In genomic region chr5:119613413-119613812, GRCm38 (mm10) we compare ENCODE assay signal across 12 mouse cellular contexts. TPM values are rescaled to one million over a fixed set of nuclear protein-coding genes. Genes with fewer than 3 reads are reported as not detected.
DNase-seq lines count a peak whose midpoint lies in the region; ATAC-seq and TF ChIP-seq lines count a peak whose summit lies in the region.
"Had no signal": no experiment of that assay in that cellular context is flagged by ENCODE, and none has a peak within 500 bp of the region (broad histone marks: within the 10 kb centered on the region; RNA-seq: fewer than 3 reads in every experiment).

No protein-coding gene starts in this region.

- DNase-seq in kidney, postnatal 25 days: no peak
- peak; percentile 63 for DNase-seq in adrenal gland, postnatal 10 days
- no peak for DNase-seq in frontal cortex, postnatal 14 days (ENCODE audit: low spot score in 2 of 2)
- DNase-seq in ovary, postnatal 10 days (ENCODE audit: low spot score): no peak
- no peak for DNase-seq in layer of hippocampus, adult 18-20 months (ENCODE audit: low spot score in 2 of 2)
- DNase-seq: heart, adult 11 months; thymus, postnatal 4 days had no signal

- no peak overlapping the region for H3K4me2 ChIP-seq in kidney, embryonic 15.5 days
- no peak overlapping the region for H3K4me2 ChIP-seq in hindbrain, embryonic 15.5 days

- peak; percentile 60; the same call in 1 of the 2 replicates for ATAC-seq in kidney, embryonic 15.5 days (replicated peaks; ENCODE audit: low FRiP score)
- ATAC-seq in hindbrain, embryonic 15.5 days (ENCODE audit: low FRiP score, low read depth): peak; percentile 51; the same call in 1 of the 2 replicates

- WGBS in kidney, embryonic 15.5 days: 34% methylated on average over 6 of the region's 6 CpGs
- WGBS in hindbrain, embryonic 15.5 days: 10% methylated on average over 6 of the region's 6 CpGs

- no peak for TF ChIP-seq CTCF in E14TG2a.4 (conservative IDR thresholded peaks at IDR 0.05; ENCODE audit: low read length)

- H3K9me3 ChIP-seq in kidney, embryonic 15.5 days (replicated peaks): no peaks in the 10 kb centered on the region
- H3K9me3 ChIP-seq in E14TG2a.4 (ENCODE audit: low read length): no peaks in the 10 kb centered on the region
- H3K9me3 ChIP-seq in hindbrain, embryonic 15.5 days: no peaks in the 10 kb centered on the region

- H3K9ac ChIP-seq in kidney, embryonic 15.5 days: no peak overlapping the region
- H3K9ac ChIP-seq in hindbrain, embryonic 15.5 days: no peak overlapping the region

- no peak overlapping the region for H3K4me3 ChIP-seq in kidney, embryonic 15.5 days (replicated peaks)
- 0 out of 2 replicates have a peak overlapping the region, but pooled peaks have one; percentile 20 for H3K4me3 ChIP-seq in E14TG2a.4 (replicated peaks; ENCODE audit: low read length)
- H3K4me3 ChIP-seq in hindbrain, embryonic 15.5 days: no peak overlapping the region
- H3K4me3 ChIP-seq: myocyte had no signal

- peaks cover 12% of the 10 kb centered on the region; the same call in 1 of the 2 replicates for H3K27me3 ChIP-seq in kidney, embryonic 15.5 days
- no peaks in the 10 kb centered on the region for H3K27me3 ChIP-seq in E14TG2a.4 (ENCODE audit: insufficient read depth, low read length)
- H3K27me3 ChIP-seq in hindbrain, embryonic 15.5 days: peaks cover 2% of the 10 kb centered on the region; the same call in 1 of the 2 replicates

- H3K4me1 ChIP-seq in kidney, embryonic 15.5 days: peaks cover 33% of the 10 kb centered on the region
- H3K4me1 ChIP-seq in E14TG2a.4 (replicated peaks; ENCODE audit: low read depth, low read length): peaks cover 81% of the 10 kb centered on the region
- no peaks in the 10 kb centered on the region for H3K4me1 ChIP-seq in hindbrain, embryonic 15.5 days (replicated peaks)

- 0 out of 2 replicates have a peak overlapping the region, but pooled peaks have one; percentile 23 for H3K27ac ChIP-seq in kidney, embryonic 15.5 days
- H3K27ac ChIP-seq in hindbrain, embryonic 15.5 days (replicated peaks): no peak overlapping the region

- no peaks in the 10 kb centered on the region for H3K36me3 ChIP-seq in kidney, embryonic 15.5 days
- no peaks in the 10 kb centered on the region for H3K36me3 ChIP-seq in E14TG2a.4 (ENCODE audit: insufficient read depth, low read length)
- H3K36me3 ChIP-seq in hindbrain, embryonic 15.5 days: no peaks in the 10 kb centered on the region
- H3K36me3 ChIP-seq: G1E had no signal

RNA-seq across cellular contexts. Expression of gene Tbx3, which starts 57.1 kb away (rescaled TPM):
- polyA plus RNA-seq in kidney, embryonic 15.5 days (2015; fragmentation: Nextera tagmentation; extraction: Ambion mirVana): 51.1 and 54.4 TPM in 2 replicates
- 100 to 1,000 TPM; 136 to 142 TPM for total RNA-seq in adrenal gland, postnatal 10 days (2021)
- 4.0 and 5.0 TPM in 2 replicates for polyA plus RNA-seq in hindbrain, embryonic 15.5 days (2015; fragmentation: Nextera tagmentation; extraction: Ambion mirVana)
- total RNA-seq in layer of hippocampus, adult 18-20 months (2021): 1 to 10 TPM; 2.7 to 3.1 TPM
- polyA plus RNA-seq: G1E had no signal

Comparison
In these comparisons a context has a peak if more than half of its experiments do, and no peak if none do; other contexts are left out.
1. RNA of gene Tbx3, which starts 57.1 kb away (total RNA-seq): 136 to 142 TPM in adrenal gland, postnatal 10 days; 2.7 to 3.1 TPM in layer of hippocampus, adult 18-20 months; every median in the first group is over 10 times any median in the second.